Comparison of ENCODE assay signal across 8 mouse cellular contexts in genomic region chr9:20878041-20878709, GRCm38 (mm10). TPM values are rescaled to one million over a fixed set of nuclear protein-coding genes. Genes with fewer than 3 reads are reported as not detected.
DNase-seq lines count a peak whose midpoint lies in the region; ATAC-seq and TF ChIP-seq lines count a peak whose summit lies in the region.

No protein-coding gene starts in this region.

- WGBS in forebrain, embryonic 10.5 days = under 1% methylated on average over 69 of the region's 69 CpGs
- under 1% methylated on average over 69 of the region's 69 CpGs for WGBS in heart, embryonic 15.5 days
- under 1% methylated on average over 69 of the region's 69 CpGs for WGBS in liver, embryonic 14.5 days (ENCODE audit: insufficient replicate concordance)
- under 1% methylated on average over 69 of the region's 69 CpGs for WGBS in neural tube, embryonic 11.5 days
- under 1% methylated on average over 63 of the region's 69 CpGs for WGBS in stomach, postnatal 0 days

- peak overlapping the region; percentile 79 for H3K4me2 ChIP-seq in heart, embryonic 15.5 days
- peak overlapping the region; percentile 92 for H3K4me2 ChIP-seq in liver, embryonic 14.5 days (ENCODE audit: low read depth)
- H3K4me2 ChIP-seq in neural tube, embryonic 11.5 days (ENCODE audit: low read depth) = peak overlapping the region; percentile 55
- H3K4me2 ChIP-seq in stomach, postnatal 0 days (replicated peaks; ENCODE audit: low read depth) = peak overlapping the region; percentile 80

- ATAC-seq in heart, embryonic 15.5 days (replicated peaks; ENCODE audit: insufficient number of reproducible peaks, insufficient read depth, low FRiP score, low read depth) = peak; percentile 95
- ATAC-seq in liver, embryonic 14.5 days (ENCODE audit: insufficient read depth) = peak; percentile 94
- peak; percentile 93 for ATAC-seq in neural tube, embryonic 11.5 days (ENCODE audit: insufficient read depth, low FRiP score, low TSS enrichment)
- ATAC-seq in stomach, postnatal 0 days (ENCODE audit: low FRiP score, low TSS enrichment) = peak; percentile 95

- H3K4me3 ChIP-seq in forebrain, embryonic 10.5 days = peak overlapping the region; percentile 59
- H3K4me3 ChIP-seq in heart, embryonic 15.5 days = peak overlapping the region; percentile 52
- H3K4me3 ChIP-seq in liver, embryonic 14.5 days (ENCODE audit: insufficient read depth in 1 of 2, low read depth in 2 of 2, low read length in 2 of 2) = peak overlapping the region; percentile 47 to 57
- H3K4me3 ChIP-seq in neural tube, embryonic 11.5 days (ENCODE audit: low read depth, low read length) = peak overlapping the region; percentile 13
- H3K4me3 ChIP-seq in stomach, postnatal 0 days (ENCODE audit: low read depth, low read length) = peak overlapping the region; percentile 41

- H3K36me3 ChIP-seq in forebrain, embryonic 10.5 days (replicated peaks) = no peaks in the 10 kb centered on the region
- no peaks in the 10 kb centered on the region for H3K36me3 ChIP-seq in heart, embryonic 15.5 days
- H3K36me3 ChIP-seq in liver, embryonic 14.5 days (replicated peaks; ENCODE audit: control insufficient read depth, insufficient read depth, low read depth) = no peaks in the 10 kb centered on the region
- H3K36me3 ChIP-seq in neural tube, embryonic 11.5 days (ENCODE audit: control insufficient read depth, insufficient read depth, low read length) = no peaks in the 10 kb centered on the region
- H3K36me3 ChIP-seq in stomach, postnatal 0 days (ENCODE audit: control insufficient read depth, insufficient read depth, low read length) = no peaks in the 10 kb centered on the region

- DNase-seq in CD8-positive naive resting alpha-beta T cell, adult 2 months (ENCODE audit: low read depth in 2 of 2, low spot score in 2 of 2) = peak; percentile 98 to 99
- peak; percentile 98 for DNase-seq in c-Kit-positive CD71-negative TER-119-negative erythroid progenitor cells, embryonic 14.5 days (ENCODE audit: low read depth)
- DNase-seq in forebrain, embryonic 10.5 days (ENCODE audit: extremely low spot score, low spot score) = peak; percentile 100
- DNase-seq in kidney, postnatal 25 days = peak; percentile 100
- DNase-seq in liver, embryonic 14.5 days (ENCODE audit: low read depth in 3 of 3, low spot score in 3 of 3) = peak; percentile 95 to 97 (median 96)
- peak; percentile 100 for DNase-seq in neural tube, embryonic 11.5 days (ENCODE audit: low spot score)
- DNase-seq in stomach, postnatal 0 days (ENCODE audit: low spot score) = peak; percentile 100

- H3K9me3 ChIP-seq in forebrain, embryonic 10.5 days = 0 out of 2 replicates have a peak, but pooled peaks cover 6% of the 10 kb centered on the region
- H3K9me3 ChIP-seq in heart, embryonic 15.5 days (replicated peaks) = no peaks in the 10 kb centered on the region
- no peaks in the 10 kb centered on the region for H3K9me3 ChIP-seq in liver, embryonic 14.5 days (ENCODE audit: control insufficient read depth, low read length)
- no peaks in the 10 kb centered on the region for H3K9me3 ChIP-seq in neural tube, embryonic 11.5 days (ENCODE audit: control insufficient read depth, low read length)
- no peaks in the 10 kb centered on the region for H3K9me3 ChIP-seq in stomach, postnatal 0 days (ENCODE audit: control insufficient read depth, low read length)

- H3K4me1 ChIP-seq in forebrain, embryonic 10.5 days = peaks cover 16% of the 10 kb centered on the region
- peaks cover 9% of the 10 kb centered on the region for H3K4me1 ChIP-seq in heart, embryonic 15.5 days (replicated peaks)
- peaks cover 4 to 6% of the 10 kb centered on the region in 2 experiments for H3K4me1 ChIP-seq in liver, embryonic 14.5 days (replicated peaks; ENCODE audit: control insufficient read depth in 2 of 2, insufficient read depth in 2 of 2, low read length in 1 of 2)
- H3K4me1 ChIP-seq in neural tube, embryonic 11.5 days (ENCODE audit: control insufficient read depth, insufficient read depth, low read length) = no peaks in the 10 kb centered on the region
- no peaks in the 10 kb centered on the region for H3K4me1 ChIP-seq in stomach, postnatal 0 days (replicated peaks; ENCODE audit: control insufficient read depth, insufficient read depth)

- no peak for TF ChIP-seq EP300 in liver, embryonic 14.5 days (IDR thresholded peaks at IDR 0.05; ENCODE audit: low read depth)
- TF ChIP-seq EP300 in stomach, postnatal 0 days (optimal IDR thresholded peaks at IDR 0.05) = no peak

- H3K27ac ChIP-seq in forebrain, embryonic 10.5 days = peak overlapping the region; percentile 95
- H3K27ac ChIP-seq in heart, embryonic 15.5 days = peak overlapping the region; percentile 90
- peak overlapping the region; percentile 81 for H3K27ac ChIP-seq in liver, embryonic 14.5 days
- peak overlapping the region; percentile 14 for H3K27ac ChIP-seq in neural tube, embryonic 11.5 days (ENCODE audit: low read depth, low read length)
- peak overlapping the region; percentile 92 for H3K27ac ChIP-seq in stomach, postnatal 0 days (replicated peaks)

- peak overlapping the region; percentile 68 for H3K9ac ChIP-seq in heart, embryonic 15.5 days
- H3K9ac ChIP-seq in liver, embryonic 14.5 days (replicated peaks) = peak overlapping the region; percentile 77
- H3K9ac ChIP-seq in neural tube, embryonic 11.5 days (ENCODE audit: low read length) = peak overlapping the region; percentile 53
- peak overlapping the region; percentile 73 for H3K9ac ChIP-seq in stomach, postnatal 0 days (ENCODE audit: low read length)

- no peaks in the 10 kb centered on the region; the same call in 1 of the 2 replicates for H3K27me3 ChIP-seq in forebrain, embryonic 10.5 days (ENCODE audit: poor library complexity, severe bottlenecking)
- H3K27me3 ChIP-seq in heart, embryonic 15.5 days = no peaks in the 10 kb centered on the region
- H3K27me3 ChIP-seq in liver, embryonic 14.5 days (ENCODE audit: control insufficient read depth, insufficient read depth, low read length) = no peaks in the 10 kb centered on the region
- 0 out of 2 replicates have a peak, but pooled peaks cover 2% of the 10 kb centered on the region for H3K27me3 ChIP-seq in neural tube, embryonic 11.5 days (ENCODE audit: control insufficient read depth, insufficient read depth, low read length)
- H3K27me3 ChIP-seq in stomach, postnatal 0 days (ENCODE audit: control insufficient read depth, insufficient read depth, low read length) = no peaks in the 10 kb centered on the region

- TF ChIP-seq CTCF in liver, embryonic 14.5 days (IDR thresholded peaks at IDR 0.05; ENCODE audit: low read depth) = peak; percentile 92
- TF ChIP-seq CTCF in stomach, postnatal 0 days (IDR thresholded peaks at IDR 0.05; ENCODE audit: low read depth) = peak; percentile 93

RNA-seq across cellular contexts. Expression of gene Angptl6, which starts 1.4 kb away (rescaled TPM):
- polyA plus RNA-seq in forebrain, embryonic 10.5 days (2016; fragmentation: Nextera tagmentation; extraction: Ambion mirVana) = 4.4 and 5.1 TPM in 2 replicates
- 2.0 and 3.3 TPM in 2 replicates for polyA plus RNA-seq in heart, embryonic 15.5 days (2015; fragmentation: Nextera tagmentation; extraction: Ambion mirVana)
- polyA plus RNA-seq in liver, embryonic 14.5 days (2012; rRNA removed) = 8.1 and 9.3 TPM in 2 replicates
- polyA plus RNA-seq in liver, embryonic 14.5 days (2014; fragmentation: Nextera tagmentation; extraction: Ambion mirVana) = 6.8 and 7.6 TPM in 2 replicates
- 4.0 and 5.7 TPM in 2 replicates for polyA plus RNA-seq in neural tube, embryonic 11.5 days (2014; fragmentation: Nextera tagmentation; extraction: Ambion mirVana)
- polyA plus RNA-seq in stomach, postnatal 0 days (2015; fragmentation: Nextera tagmentation; extraction: Ambion mirVana) = 7.7 and 7.9 TPM in 2 replicates

RNA-seq across cellular contexts. Expression of gene A230050P20Rik, which starts 9.7 kb away (rescaled TPM):
- polyA plus RNA-seq in forebrain, embryonic 10.5 days (2016; fragmentation: Nextera tagmentation; extraction: Ambion mirVana) = 1.2 and 1.9 TPM in 2 replicates
- 7.1 and 13.4 TPM in 2 replicates for polyA plus RNA-seq in heart, embryonic 15.5 days (2015; fragmentation: Nextera tagmentation; extraction: Ambion mirVana)
- 11.5 and 13.0 TPM in 2 replicates for polyA plus RNA-seq in liver, embryonic 14.5 days (2012; rRNA removed)
- polyA plus RNA-seq in liver, embryonic 14.5 days (2014; fragmentation: Nextera tagmentation; extraction: Ambion mirVana) = 1.1 and 1.7 TPM in 2 replicates
- polyA plus RNA-seq in neural tube, embryonic 11.5 days (2014; fragmentation: Nextera tagmentation; extraction: Ambion mirVana) = 0.65 and 0.94 TPM in 2 replicates
- 6.9 TPM in 2 replicates for polyA plus RNA-seq in stomach, postnatal 0 days (2015; fragmentation: Nextera tagmentation; extraction: Ambion mirVana)

RNA-seq across cellular contexts. Expression of gene Ppan, which starts 9.8 kb away (rescaled TPM):
- polyA plus RNA-seq in forebrain, embryonic 10.5 days (2016; fragmentation: Nextera tagmentation; extraction: Ambion mirVana) = 107 and 108 TPM in 2 replicates
- 31.1 and 40.4 TPM in 2 replicates for polyA plus RNA-seq in heart, embryonic 15.5 days (2015; fragmentation: Nextera tagmentation; extraction: Ambion mirVana)
- 70.6 and 84.8 TPM in 2 replicates for polyA plus RNA-seq in liver, embryonic 14.5 days (2012; rRNA removed)
- polyA plus RNA-seq in liver, embryonic 14.5 days (2014; fragmentation: Nextera tagmentation; extraction: Ambion mirVana) = 50.2 and 56.1 TPM in 2 replicates
- 60.8 and 64.0 TPM in 2 replicates for polyA plus RNA-seq in neural tube, embryonic 11.5 days (2014; fragmentation: Nextera tagmentation; extraction: Ambion mirVana)
- polyA plus RNA-seq in stomach, postnatal 0 days (2015; fragmentation: Nextera tagmentation; extraction: Ambion mirVana) = 32.4 and 37.3 TPM in 2 replicates

RNA-seq across cellular contexts. Expression of gene Eif3g, which starts 20.2 kb away (rescaled TPM):
- 425 and 433 TPM in 2 replicates for polyA plus RNA-seq in forebrain, embryonic 10.5 days (2016; fragmentation: Nextera tagmentation; extraction: Ambion mirVana)
- polyA plus RNA-seq in heart, embryonic 15.5 days (2015; fragmentation: Nextera tagmentation; extraction: Ambion mirVana) = 183 and 207 TPM in 2 replicates
- 74.2 and 104 TPM in 2 replicates for polyA plus RNA-seq in liver, embryonic 14.5 days (2012; rRNA removed)
- 170 and 181 TPM in 2 replicates for polyA plus RNA-seq in liver, embryonic 14.5 days (2014; fragmentation: Nextera tagmentation; extraction: Ambion mirVana)
- polyA plus RNA-seq in neural tube, embryonic 11.5 days (2014; fragmentation: Nextera tagmentation; extraction: Ambion mirVana) = 352 and 373 TPM in 2 replicates
- 215 and 221 TPM in 2 replicates for polyA plus RNA-seq in stomach, postnatal 0 days (2015; fragmentation: Nextera tagmentation; extraction: Ambion mirVana)

RNA-seq across cellular contexts. Expression of gene Rdh8, which starts 59.9 kb away (rescaled TPM):
- not detected in 2 replicates for polyA plus RNA-seq in forebrain, embryonic 10.5 days (2016; fragmentation: Nextera tagmentation; extraction: Ambion mirVana)
- not detected in 2 replicates for polyA plus RNA-seq in heart, embryonic 15.5 days (2015; fragmentation: Nextera tagmentation; extraction: Ambion mirVana)
- polyA plus RNA-seq in liver, embryonic 14.5 days (2012; rRNA removed) = not detected in 2 replicates
- polyA plus RNA-seq in liver, embryonic 14.5 days (2014; fragmentation: Nextera tagmentation; extraction: Ambion mirVana) = not detected in 2 replicates
- polyA plus RNA-seq in neural tube, embryonic 11.5 days (2014; fragmentation: Nextera tagmentation; extraction: Ambion mirVana) = not detected in 2 replicates
- polyA plus RNA-seq in stomach, postnatal 0 days (2015; fragmentation: Nextera tagmentation; extraction: Ambion mirVana) = not detected in 2 replicates

Comparison
In these comparisons a context has a peak if more than half of its experiments do, and no peak if none do; other contexts are left out.
1. Peak in every context shown above with its lines: DNase-seq, ATAC-seq, H3K4me3 ChIP-seq and H3K27ac ChIP-seq.
2. H3K27ac ChIP-seq: peak in every context shown above with its lines; median percentile 95 in forebrain, embryonic 10.5 days; 92 in stomach, postnatal 0 days; 90 in heart, embryonic 15.5 days; 81 in liver, embryonic 14.5 days; 14 in neural tube, embryonic 11.5 days.